Mouse (Mus musculus): Measurements from ENCODE around the gene Etfa.

- TF ChIP-seq CTCF (IDR thresholded peaks at IDR 0.05; ENCODE audit: low read depth), result no peak
- no peak for TF ChIP-seq EP300 (IDR thresholded peaks at IDR 0.05; ENCODE audit: low read depth)
These were observed 29.8 kb upstream of the Etfa start for GRCm38 (mm10) chr9:55541681-55542365.

Data from heart, postnatal 0 days (tissue).